Mouse (Mus musculus) small intestine, adult 2 months (tissue): ENCODE data around the gene Dst.

ENCODE experiments used
- CTCF ChIP-seq: fragments of 200-500 bp; IDR thresholded peaks from 2 replicates; pipeline ENCODE4 v1.5.1; 2012; ENCODE audit warnings: low read depth, mild to moderate bottlenecking, control low read depth, inconsistent platforms, low read length, moderate library complexity, mixed read lengths; ENCODE audit not compliant: insufficient replicate concordance, insufficient read length; ENCODE audit errors: extremely low read depth
- POLR2A ChIP-seq: fragments of 200-500 bp; IDR thresholded peaks from 2 replicates; pipeline ENCODE4 v1.6.1; 2012; ENCODE audit warnings: low read depth, mild to moderate bottlenecking, control low read depth, inconsistent platforms, low read length, moderate library complexity

DNA sequence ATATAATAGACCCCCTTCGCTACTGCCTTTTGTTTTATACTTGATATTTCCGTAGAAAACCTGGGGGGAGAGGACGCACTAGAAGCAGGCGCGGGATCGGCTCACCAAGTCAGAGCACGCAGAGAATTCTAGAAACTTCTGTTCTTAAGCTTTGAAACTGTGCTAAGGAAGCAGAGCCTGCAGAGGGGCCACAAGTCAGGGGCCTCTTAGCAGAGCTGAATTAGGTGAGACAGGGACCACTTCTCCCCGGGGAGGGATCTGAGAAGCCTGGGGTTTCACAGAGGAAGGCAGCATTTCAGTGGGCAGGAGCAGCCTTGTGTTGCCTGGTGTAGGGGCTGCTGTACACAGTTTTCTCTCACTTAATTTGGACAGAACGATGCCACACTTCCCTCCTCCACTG is 115.1 kb downstream of the Dst start:
- TF ChIP-seq CTCF = no peak
- no peak for TF ChIP-seq POLR2A
